Mouse (Mus musculus) intestine, postnatal 0 days (tissue): ENCODE results near the gene Smim26. TPM values are rescaled to one million over a fixed set of nuclear protein-coding genes. Genes with fewer than 3 reads are reported as not detected.

ENCODE experiments used
- ATAC-seq: fragments of 200-750 bp; cut with Nextera tagmentation; 2 replicates; pipeline ENCODE4 v1.8.0; 2017; ENCODE audit warnings: mild to moderate bottlenecking, moderate TSS enrichment, moderate library complexity
- H3K27ac ChIP-seq: fragments of 300-500 bp; sonication (generic); 2 replicates; pipeline ENCODE4 v1.5.1; 2014; ENCODE audit warnings: mild to moderate bottlenecking, low read depth, low read length, moderate library complexity
- H3K27me3 ChIP-seq: fragments of 300-500 bp; sonication (generic); replicated peaks from 2 replicates; pipeline ENCODE4 v1.6.1; 2014; ENCODE audit warnings: low read length, mixed read lengths; ENCODE audit not compliant: control insufficient read depth, insufficient read depth
- H3K36me3 ChIP-seq: fragments of 300-500 bp; sonication (generic); 2 replicates; pipeline ENCODE4 v1.6.1; 2014; ENCODE audit warnings: mild to moderate bottlenecking, moderate library complexity; ENCODE audit not compliant: control insufficient read depth, insufficient read depth
- H3K4me1 ChIP-seq: fragments of 300-500 bp; sonication (generic); replicated peaks from 2 replicates; pipeline ENCODE4 v1.6.1; 2014; ENCODE audit warnings: antibody characterized with exemption, low read length, mixed read lengths; ENCODE audit not compliant: control insufficient read depth, insufficient read depth
- H3K4me2 ChIP-seq: fragments of 300-500 bp; sonication (generic); replicated peaks from 2 replicates; pipeline ENCODE4 v1.6.1; 2014; ENCODE audit warnings: low read depth, mild to moderate bottlenecking, moderate library complexity
- H3K4me3 ChIP-seq: fragments of 300-500 bp; sonication (generic); 2 replicates; pipeline ENCODE4 v1.5.1; 2014; ENCODE audit warnings: low read depth, low read length
- H3K9ac ChIP-seq: fragments of 300-500 bp; sonication (generic); 2 replicates; pipeline ENCODE4 v1.6.1; 2014; ENCODE audit warnings: mild to moderate bottlenecking, low read depth, low read length
- H3K9me3 ChIP-seq: fragments of 300-500 bp; sonication (generic); 2 replicates; pipeline ENCODE4 v1.6.1; 2016; ENCODE audit warnings: mixed run types; ENCODE audit not compliant: control insufficient read depth
- CTCF ChIP-seq: sonication (generic); IDR thresholded peaks from 2 replicates; pipeline ENCODE4 v1.5.1; 2016; ENCODE audit warnings: low read depth, mild to moderate bottlenecking, control low read depth, antibody characterized with exemption, moderate library complexity
- WGBS: fragments of 180-500 bp; shearing (Covaris S2); extraction: QIAGEN DNeasy Blood & Tissue Kit; methylation state at CpG from one replicate; pipeline ENCODE4 v1.1.7; 2014; 5-methylcytosine and 5-hydroxymethylcytosine counted together
- polyA plus RNA-seq: library from polyadenylated mRNA; unstranded; fragments of >200 nt; fragmentation: Nextera tagmentation; extraction: Ambion mirVana; gene quantifications from 2 replicates; pipeline ENCODE4 v1.2.1, GENCODE M21; 2015

The Smim26 gene
- polyA plus RNA-seq, 1 experiment from 2014 or later = 48.0 TPM

- H3K9ac ChIP-seq = peak within 1 kb of the TSS; percentile 82
- H3K36me3 ChIP-seq = no peaks in the 10 kb centered on the region
- peak; percentile 96 for ATAC-seq
- H3K4me1 ChIP-seq = no peaks in the 10 kb centered on the region
- H3K9me3 ChIP-seq = no peaks in the 10 kb centered on the region
- no peaks in the 10 kb centered on the region for H3K27me3 ChIP-seq
- peak within 1 kb of the TSS; percentile 62 for H3K4me3 ChIP-seq
- 2% methylated on average over 50 of the region's 50 CpGs for whole genome bisulfite sequencing
- H3K27ac ChIP-seq = peak within 1 kb of the TSS; percentile 74
- peak within 1 kb of the TSS; percentile 77 for H3K4me2 ChIP-seq
- peak; percentile 95 for TF ChIP-seq CTCF
These were observed 6.2 kb downstream of the Smim26 start, which contains the start of gene Dtd1 for GRCm38 (mm10) chr2:144599831-144600687. Gene Dtd1 (plus strand): TSS chr2:144599897.

DNA sequence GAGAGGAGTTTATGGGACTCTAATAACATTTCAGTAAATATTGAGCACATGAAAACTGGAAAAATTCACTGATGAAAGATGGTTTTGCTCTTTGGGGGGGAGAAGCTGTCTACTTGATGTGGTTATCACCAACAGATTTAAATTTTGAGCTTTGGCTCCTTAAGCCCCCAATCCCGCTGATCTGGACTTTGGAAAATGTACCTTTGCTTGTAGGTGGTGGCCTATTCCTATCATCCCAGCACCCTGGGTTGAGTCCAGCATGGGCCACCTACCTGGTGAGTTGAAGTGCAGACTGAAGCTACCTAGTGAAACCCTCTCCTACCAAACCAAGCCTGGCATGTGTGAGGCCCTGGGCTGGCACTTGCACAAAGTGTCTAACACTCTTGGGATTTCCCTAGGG is 7.7 kb downstream of the Smim26 start:
- Histone ChIP-seq H3K27me3 (no peaks in the 10 kb centered on the region), H3K4me1 (no peaks in the 10 kb centered on the region), H3K27ac (no peak overlapping the region), H3K4me3 (no peak overlapping the region), H3K9ac (no peak overlapping the region), H3K36me3 (no peaks in the 10 kb centered on the region), H3K9me3 (no peaks in the 10 kb centered on the region), H3K4me2 (no peak overlapping the region)
- no peak for TF ChIP-seq CTCF
- no peak for ATAC-seq
- WGBS = 100% methylated on average over 1 of the region's 1 CpGs

DNA sequence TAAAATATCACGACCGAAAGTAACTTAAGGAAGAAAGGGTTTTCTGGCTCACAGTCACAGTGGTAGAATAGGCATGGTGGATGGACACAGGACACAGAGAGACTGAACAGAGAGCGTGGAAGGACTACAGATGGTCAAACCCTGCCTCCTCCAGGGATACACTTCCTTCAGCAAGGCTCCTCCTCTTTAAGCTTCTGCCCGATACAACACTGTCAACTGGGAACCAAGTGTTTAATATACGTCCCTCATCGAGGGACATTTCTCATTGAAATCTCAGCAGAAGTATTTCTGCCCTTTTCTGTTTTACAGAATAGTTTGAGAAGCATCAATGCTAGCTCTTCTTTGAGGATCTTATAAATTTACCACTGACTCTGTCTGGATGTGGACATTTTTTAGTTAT is 20.1 kb downstream of the Smim26 start:
- H3K27me3 ChIP-seq = no peaks in the 10 kb centered on the region
- WGBS = 93% methylated on average over 6 of the region's 6 CpGs
- no peak for ATAC-seq
- no peaks in the 10 kb centered on the region for H3K9me3 ChIP-seq
- H3K4me3 ChIP-seq = no peak overlapping the region
- H3K9ac ChIP-seq = no peak overlapping the region
- no peak overlapping the region for H3K4me2 ChIP-seq
- H3K27ac ChIP-seq = no peak overlapping the region
- no peaks in the 10 kb centered on the region for H3K4me1 ChIP-seq
- no peaks in the 10 kb centered on the region for H3K36me3 ChIP-seq
- no peak for TF ChIP-seq CTCF

DNA sequence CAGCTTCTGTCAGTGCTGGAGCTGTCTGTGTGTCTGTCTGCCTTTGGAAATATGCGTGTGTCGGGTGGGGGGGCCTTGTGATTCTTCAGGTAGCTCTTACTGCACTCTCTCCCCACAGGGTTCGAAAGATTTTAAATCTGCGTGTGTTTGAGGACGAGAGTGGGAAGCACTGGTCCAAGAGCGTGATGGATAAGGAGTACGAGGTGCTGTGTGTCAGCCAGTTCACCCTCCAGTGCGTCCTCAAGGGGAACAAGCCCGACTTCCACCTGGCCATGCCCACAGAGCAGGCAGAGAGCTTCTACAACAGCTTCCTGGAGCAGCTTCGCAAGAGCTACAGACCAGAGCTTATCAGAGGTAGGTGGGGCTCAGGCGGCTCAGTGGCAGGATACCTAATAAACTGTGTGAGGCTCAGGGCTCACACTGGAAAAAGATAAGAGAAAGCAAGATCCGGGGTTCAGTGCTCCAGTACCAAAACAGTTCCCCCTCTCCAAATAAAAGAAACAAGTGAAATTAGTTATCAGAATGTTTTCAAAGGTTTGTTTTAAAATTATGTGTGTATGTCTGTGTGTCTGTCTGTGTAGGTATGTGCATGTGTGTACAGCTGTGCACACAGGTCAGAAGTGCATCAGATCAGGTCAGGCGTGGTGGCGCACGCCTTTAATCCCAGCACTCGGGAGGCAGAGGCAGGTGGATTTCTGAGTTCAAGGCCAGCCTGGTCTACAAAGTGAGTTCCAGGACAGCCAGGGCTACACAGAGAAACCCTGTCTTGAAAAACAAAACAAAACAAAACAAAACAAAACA is 23.4 kb downstream of the Smim26 start:
- H3K27ac ChIP-seq = no peak overlapping the region; the same call in 1 of the 2 replicates
- H3K4me1 ChIP-seq = no peaks in the 10 kb centered on the region
- no peaks in the 10 kb centered on the region for H3K27me3 ChIP-seq
- no peak overlapping the region for H3K9ac ChIP-seq
- WGBS = 51% methylated on average over 16 of the region's 16 CpGs
- peak; percentile 86 for ATAC-seq
- TF ChIP-seq CTCF = no peak
- no peaks in the 10 kb centered on the region for H3K36me3 ChIP-seq
- no peaks in the 10 kb centered on the region for H3K9me3 ChIP-seq
- peak overlapping the region; percentile 28; the same call in 1 of the 2 replicates for H3K4me2 ChIP-seq
- H3K4me3 ChIP-seq = no peak overlapping the region

DNA sequence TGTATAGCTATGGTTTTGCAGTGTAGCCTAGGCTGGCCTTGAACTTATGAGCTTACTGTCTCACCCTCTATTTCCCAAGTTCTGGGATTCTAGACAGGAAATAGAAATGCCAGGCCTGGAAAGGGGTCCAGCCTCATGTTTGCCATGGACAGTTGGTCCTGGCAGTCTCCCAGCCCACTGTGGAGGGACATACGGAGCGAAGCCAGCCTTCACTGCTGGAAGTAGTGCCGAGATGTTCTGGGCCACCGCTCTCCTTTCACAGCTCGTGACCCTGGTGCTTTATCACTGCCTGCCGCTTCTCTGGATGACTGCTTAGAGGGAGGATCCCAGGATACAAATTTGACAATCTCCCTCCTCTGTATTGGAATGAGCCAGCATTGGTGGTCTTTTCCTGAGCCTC is 27.6 kb downstream of the Smim26 start:
- Histone ChIP-seq H3K4me1 (no peaks in the 10 kb centered on the region), H3K4me2 (no peak overlapping the region), H3K27me3 (no peaks in the 10 kb centered on the region), H3K4me3 (no peak overlapping the region), H3K9ac (no peak overlapping the region), H3K27ac (no peak overlapping the region), H3K9me3 (no peaks in the 10 kb centered on the region), H3K36me3 (no peaks in the 10 kb centered on the region)
- 93% methylated on average over 6 of the region's 6 CpGs for WGBS
- no peak for ATAC-seq
- TF ChIP-seq CTCF = no peak

DNA sequence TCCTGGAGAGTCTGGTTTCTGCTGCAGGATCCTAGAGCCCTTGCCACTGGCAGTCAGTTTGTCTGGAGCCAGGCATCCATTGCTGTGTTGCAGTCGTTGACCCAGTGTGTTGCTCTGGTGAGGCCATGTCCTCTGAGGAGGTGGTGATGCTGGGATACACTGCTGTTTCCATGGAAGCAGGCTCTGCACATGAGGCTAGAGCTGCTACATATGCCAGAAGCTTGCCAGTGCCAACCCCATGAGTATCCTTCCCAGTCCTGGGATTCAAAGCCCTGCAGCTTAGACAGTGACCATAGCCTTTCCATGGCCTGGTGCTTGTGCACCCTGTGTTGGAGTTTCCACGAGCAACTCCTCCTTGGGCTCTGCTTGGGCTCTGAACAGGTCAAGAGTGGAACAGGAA is 39.7 kb downstream of the Smim26 start:
- no peak for TF ChIP-seq CTCF
- no peak overlapping the region for H3K27ac ChIP-seq
- no peaks in the 10 kb centered on the region for H3K27me3 ChIP-seq
- no peaks in the 10 kb centered on the region for H3K36me3 ChIP-seq
- H3K4me2 ChIP-seq = no peak overlapping the region
- H3K9ac ChIP-seq = no peak overlapping the region
- 91% methylated on average over 2 of the region's 2 CpGs for WGBS
- ATAC-seq = no peak
- no peaks in the 10 kb centered on the region for H3K9me3 ChIP-seq
- no peak overlapping the region for H3K4me3 ChIP-seq
- H3K4me1 ChIP-seq = no peaks in the 10 kb centered on the region
